Mouse (Mus musculus): ENCODE data around the gene Mterf1b.
"Not testable (repeated sequence)": the region's sequence is repeated elsewhere in the genome, so short reads cannot be mapped to it uniquely, and the experiment has no call there.

The Mterf1b gene

DNA sequence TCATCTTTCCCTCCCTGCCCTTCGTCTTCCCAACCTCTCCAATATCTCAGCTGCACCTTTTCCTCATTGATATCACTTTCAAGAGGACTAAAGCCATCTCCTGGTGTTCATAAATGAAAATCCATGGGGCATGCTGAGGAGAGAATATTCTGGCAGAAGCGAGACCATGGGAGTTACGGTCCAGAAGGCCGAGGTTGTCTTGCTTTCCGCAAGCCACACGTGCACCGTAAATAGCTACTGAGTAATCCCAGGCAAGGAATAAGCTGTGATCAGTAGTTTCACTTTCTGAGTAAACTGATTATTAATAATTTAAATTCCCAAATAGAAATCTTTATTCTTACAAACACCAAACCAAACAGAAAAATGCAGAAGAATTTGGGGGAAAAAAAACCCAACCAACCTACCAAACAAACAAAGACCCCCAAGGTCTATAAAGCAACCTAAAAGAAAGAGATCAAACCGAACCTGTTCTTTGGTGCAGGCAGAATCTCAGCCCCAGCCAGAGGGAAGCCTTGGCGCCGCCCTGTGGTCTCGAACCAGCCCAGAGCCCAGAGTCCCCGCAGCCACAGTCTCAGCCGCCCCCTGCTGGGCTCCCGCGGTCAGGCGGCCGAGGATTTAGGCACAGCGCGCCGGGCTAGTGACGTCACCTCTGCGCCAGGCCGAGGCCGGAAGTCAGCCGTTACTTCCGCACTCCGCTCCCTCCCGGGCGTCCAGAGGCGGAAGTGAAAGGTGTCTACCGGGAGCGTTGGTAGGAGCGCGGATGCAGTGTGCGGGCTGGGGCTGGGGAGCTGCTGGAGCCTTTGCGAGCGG is at the start of gene Mterf1b:
Gene Mterf1b (plus strand): TSS at position 697 of the 810 bp plus-strand sequence.
- DNase-seq (ENCODE audit: low read depth in 1 of 2, low spot score in 2 of 2) = not testable (repeated sequence)

DNA sequence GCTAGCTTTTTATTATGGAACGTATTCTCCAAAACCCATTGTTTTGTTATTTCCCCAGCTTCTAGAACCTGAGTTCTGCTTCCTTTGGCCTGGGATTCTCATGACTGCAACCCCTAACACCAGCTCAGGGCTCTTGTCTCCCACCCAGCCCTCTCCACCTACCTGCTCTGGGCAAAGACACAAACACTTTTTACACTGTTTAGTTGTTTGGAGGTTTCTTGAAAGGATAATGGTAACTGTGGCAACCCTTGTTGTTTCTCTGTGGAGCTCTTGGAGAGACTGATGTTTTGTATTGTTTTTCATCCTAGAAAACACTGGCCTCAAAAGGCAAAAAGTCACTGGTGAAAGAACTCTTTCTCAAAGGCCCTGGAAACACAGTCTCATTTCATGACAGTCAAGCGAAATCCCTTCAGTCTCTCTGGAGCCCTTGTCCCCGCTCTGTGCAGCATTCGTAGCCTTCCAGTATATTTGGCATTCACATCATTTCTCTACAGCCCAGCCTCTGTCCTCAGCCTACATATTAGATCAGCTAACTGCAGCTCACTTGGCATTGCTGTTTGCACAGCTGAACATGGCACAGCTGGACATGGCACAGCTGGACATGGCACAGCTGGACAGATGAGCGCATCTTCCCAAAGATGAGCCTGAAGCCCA is 32.6 kb upstream of the Mterf1b start:
- DNase-seq (ENCODE audit: low read depth in 1 of 2, low spot score in 2 of 2) = not testable (repeated sequence)

DNA sequence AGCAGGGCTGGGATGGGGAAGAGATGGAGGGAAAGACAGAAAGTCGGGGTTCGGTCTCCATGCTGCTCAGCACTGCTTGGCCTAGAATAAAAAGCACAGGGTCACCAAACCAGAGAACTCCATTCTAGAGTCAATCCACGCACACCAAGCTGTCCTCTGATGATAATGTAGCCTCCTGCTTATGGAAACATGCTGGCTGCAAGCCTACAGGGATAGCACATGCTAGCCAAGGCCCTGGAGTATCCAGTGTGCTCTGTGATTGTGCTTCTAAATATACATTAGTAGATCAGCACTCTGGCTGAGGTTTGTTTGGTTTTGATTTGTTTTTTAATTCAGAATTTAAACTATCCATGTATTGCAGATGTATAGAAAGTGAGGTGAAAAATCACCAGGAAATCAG is 30.6 kb upstream of the Mterf1b start:
- DNase-seq (ENCODE audit: low read depth in 1 of 2, low spot score in 2 of 2) = no peak

DNA sequence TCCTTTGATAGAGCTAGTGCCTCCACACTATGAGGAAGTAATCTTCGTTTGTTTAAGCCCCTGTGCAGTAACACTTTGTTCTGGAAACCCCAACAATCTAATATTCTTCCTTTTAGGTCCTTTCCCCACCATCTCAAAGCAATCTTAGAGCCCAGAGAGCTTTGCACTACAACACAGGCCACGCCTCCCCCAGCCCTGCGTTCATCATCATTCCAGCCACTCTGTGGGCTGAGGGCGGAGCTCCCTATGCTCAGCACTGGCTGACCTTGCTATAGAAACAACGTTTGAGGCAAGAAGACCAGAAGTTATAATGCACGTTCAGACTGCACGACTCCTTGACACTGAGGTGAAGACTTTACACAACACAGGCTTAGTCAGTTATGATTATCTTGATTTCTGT is 29.7 kb upstream of the Mterf1b start:
- no peak for DNase-seq (ENCODE audit: low read depth in 1 of 2, low spot score in 2 of 2)

DNA sequence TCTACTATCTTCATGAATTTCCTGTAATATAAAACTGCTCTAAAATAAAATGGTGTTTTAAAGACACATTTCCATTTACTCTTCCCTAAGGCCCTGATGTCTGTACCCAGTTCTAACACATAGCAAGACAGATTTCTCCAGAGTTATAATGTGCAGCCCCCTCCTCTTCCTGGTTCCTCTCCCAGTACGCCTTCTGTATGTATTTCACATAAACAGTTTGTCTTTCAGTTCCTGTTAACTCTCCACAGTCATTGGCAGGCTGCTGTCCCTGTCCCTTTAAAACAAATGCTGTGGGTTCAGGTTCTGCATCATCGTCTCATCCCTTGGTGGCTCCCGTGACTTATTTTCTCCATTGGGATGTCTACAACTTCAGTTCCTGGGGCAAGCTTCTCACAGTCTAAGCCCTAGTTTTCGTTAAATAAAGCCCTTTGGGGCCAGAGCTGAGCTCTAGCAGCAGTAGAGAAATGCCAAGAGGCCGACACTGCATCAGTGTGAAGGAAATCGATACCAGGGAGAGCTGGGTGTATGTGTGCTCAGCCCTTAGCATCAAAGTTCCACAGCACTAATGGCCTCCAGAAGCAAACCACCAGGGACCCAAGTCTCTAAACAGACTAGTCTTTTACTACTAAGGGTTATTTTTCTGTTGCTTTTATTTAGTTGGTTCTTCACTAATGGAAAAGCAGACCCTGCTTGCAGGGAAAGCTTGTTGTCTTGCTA is 24.2 kb upstream of the Mterf1b start:
- not testable (repeated sequence) for DNase-seq (ENCODE audit: low read depth in 1 of 2, low spot score in 2 of 2)

DNA sequence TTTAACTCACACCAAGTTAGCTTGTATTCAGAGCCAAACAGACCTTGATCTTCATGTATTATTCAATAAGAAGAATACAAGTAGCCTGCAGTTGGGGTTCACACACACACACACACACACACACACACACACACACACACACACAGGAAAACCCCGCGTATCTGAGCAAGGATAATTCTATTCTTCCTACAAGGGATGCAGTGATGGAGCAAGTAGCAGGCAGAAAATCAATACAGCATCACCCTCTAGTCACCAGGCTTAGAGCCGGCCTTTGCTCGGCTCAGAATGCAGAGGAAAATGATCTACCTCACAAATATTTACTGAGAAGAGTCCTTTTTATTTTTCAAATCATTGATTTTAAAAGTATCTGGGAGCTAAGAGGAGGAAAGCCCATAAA is 23.6 kb upstream of the Mterf1b start:
- not testable (repeated sequence) for DNase-seq (ENCODE audit: low read depth in 1 of 2, low spot score in 2 of 2)

DNA sequence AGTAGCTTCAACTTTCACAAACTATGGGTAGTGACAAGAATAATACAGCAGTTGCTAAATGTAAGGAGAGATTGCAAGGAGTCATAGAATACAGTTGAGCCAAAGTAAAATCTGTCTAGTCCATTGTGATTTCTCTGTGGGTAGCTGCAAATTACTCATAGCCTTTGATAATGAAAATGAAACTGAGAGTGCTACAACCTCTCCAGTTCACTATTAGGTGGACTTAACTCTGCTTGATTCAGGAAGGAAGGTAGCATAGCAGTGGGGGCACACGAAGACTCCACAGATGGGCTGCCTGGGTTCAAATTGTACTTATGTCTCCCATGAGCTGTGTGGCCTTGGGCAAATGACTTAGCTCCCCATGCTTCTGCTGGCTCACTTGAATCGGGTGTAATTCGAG is 15.7 kb upstream of the Mterf1b start:
- not testable (repeated sequence) for DNase-seq (ENCODE audit: low read depth in 1 of 2, low spot score in 2 of 2)

DNA sequence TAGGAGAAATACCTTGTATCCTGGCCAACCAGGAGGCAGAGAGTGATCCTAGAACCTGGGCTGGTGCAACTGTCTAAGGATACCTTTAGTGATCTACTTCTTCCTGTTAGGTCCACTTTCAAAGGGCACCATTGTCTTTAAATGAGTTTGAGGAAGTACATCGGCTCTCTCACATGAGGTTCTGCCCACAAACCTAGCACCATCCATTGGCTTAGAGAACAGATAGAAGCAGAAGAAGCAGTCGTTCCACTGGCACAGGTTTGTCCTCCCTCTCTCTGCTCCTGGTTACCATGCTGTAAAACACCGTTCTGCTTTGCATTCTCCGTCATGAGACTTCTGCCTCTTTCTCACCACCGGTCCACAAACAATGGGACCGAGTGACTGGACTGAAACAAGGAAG is 12.8 kb upstream of the Mterf1b start:
- no peak for DNase-seq (ENCODE audit: low read depth in 1 of 2, low spot score in 2 of 2)

DNA sequence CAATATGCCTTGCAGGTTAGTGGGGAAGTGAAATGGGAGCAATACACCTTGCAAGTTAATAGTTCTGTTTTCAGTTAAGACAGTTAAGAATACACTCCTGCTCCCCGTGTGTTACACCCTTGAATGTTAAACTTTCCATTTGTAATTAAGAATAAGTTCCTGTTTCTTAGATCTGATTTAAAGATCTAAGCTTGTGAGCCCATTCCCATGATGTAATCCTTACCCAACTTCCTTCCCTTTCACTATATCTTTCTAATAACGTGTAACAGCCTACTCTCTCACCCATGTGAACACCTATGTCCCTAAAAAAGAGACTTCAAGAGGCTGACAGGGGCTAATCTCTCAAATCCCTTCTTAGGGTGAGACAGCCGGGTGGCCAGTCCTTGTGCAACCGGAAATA is 5.4 kb upstream of the Mterf1b start:
- DNase-seq (ENCODE audit: low read depth in 1 of 2, low spot score in 2 of 2) = no peak

DNA sequence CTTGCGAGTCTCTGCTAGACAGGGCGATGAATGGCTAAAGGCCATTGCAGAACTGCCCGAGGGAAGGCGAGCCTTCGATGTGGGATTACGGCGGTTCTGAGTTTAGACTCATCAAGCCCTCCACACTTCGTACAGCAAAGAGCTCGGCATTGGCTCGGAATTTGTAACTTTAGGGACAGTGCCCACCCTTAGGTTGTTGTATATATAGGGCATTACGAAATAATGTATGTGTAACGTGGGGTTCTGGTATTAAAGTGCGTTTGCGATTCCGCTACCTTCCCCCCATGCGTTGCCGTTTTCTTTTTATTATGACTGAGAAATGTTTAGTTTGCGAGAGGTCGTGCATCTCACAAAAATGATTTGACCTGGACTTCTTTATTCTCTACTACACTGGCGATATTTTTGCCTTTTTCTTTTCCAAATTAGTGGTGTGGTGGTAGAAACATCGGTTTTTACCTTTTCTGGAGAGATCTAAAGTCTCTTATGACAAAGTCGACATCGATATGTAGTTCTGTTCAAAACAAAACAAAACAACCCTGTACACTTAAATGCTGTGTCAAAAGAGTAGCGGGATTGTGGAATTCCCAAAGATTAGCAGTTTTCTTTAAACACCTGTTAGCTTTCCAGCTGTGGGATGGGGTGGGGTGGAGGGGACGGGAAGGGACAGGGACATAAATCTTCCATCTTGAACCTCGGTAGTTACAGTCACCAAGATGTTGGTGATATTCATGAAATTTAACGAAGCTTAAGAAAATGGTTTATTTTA is 497 bp downstream of the Mterf1b start:
- DNase-seq (ENCODE audit: low read depth in 1 of 2, low spot score in 2 of 2) = not testable (repeated sequence)

DNA sequence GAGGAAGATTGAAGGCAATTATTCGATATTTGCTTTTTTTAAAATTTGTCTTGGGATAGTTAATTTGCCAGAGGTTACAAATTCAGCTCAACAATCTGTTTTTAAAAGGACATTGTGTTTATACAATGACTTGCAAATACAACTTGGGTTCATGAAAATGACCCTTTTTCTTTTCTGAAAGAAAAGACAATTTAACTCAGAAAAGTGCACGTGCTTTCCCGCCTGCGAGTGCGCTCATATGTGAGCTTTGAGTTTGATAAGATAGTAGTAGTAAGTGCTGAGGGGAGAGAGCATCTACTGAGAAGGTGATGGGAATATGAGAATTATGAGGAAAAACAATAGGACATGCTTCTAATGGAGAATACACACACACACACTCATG is 1.1 kb downstream of the Mterf1b start:
- DNase-seq (ENCODE audit: low read depth in 1 of 2, low spot score in 2 of 2) = no peak

DNA sequence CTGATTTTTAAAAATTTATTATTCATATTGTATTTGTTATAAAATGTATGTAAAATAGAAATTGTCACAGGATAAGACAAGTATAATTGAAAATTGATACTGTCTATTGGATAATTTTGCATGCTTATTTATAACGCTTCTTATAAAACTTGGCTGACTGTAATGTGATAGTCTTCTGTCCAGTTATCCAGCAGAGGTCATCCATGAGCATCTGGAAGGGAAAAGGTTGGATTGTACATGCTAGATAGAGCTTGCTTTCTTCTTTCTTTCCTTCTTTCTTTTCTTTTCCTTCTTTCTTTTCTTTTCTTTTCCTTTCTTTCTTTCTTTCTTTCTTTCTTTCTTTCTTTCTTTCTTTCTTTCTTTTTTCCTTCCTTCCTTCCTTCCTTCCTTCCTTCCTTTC is 2.0 kb downstream of the Mterf1b start:
- DNase-seq (ENCODE audit: low read depth in 1 of 2, low spot score in 2 of 2) = no peak

DNA sequence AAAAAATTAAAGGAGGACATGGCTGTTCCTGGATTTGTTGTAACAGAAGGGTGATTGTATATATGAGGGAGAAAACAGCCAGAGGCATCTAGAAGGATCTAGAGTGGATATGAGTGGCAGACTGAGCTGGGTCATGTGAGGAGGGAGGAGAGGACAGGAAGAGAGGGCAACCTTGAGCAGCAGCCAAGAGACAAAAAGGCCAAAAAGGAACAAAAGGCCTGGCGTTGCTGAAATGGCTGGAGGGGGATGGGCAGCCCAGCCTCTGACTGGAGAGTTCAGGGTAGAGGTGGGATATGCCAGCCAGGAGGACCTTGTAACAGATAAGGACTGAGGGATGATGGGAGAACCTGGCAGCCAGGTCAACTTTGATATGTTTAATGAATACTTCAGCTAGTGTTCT is 2.9 kb downstream of the Mterf1b start:
- DNase-seq (ENCODE audit: low read depth in 1 of 2, low spot score in 2 of 2) = no peak

DNA sequence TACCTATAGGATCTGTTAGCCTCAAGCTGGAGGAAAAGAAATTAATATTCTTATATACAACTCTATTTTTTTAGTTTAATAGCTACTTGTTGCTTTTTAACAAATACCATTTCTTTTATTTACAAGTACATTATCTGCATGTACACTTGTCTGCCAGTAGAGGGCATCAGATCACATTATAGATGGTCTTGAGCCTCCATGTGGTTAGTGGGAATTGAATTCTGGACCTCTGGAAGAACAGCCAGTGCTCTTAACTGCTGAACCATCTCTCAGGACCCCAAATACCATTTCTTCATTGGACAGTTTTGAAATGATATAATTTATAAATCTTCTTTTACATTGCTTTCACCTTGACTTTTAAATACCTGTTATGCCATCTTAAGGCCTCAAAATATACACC is 9.2 kb downstream of the Mterf1b start:
- no peak for DNase-seq (ENCODE audit: low read depth in 1 of 2, low spot score in 2 of 2)

DNA sequence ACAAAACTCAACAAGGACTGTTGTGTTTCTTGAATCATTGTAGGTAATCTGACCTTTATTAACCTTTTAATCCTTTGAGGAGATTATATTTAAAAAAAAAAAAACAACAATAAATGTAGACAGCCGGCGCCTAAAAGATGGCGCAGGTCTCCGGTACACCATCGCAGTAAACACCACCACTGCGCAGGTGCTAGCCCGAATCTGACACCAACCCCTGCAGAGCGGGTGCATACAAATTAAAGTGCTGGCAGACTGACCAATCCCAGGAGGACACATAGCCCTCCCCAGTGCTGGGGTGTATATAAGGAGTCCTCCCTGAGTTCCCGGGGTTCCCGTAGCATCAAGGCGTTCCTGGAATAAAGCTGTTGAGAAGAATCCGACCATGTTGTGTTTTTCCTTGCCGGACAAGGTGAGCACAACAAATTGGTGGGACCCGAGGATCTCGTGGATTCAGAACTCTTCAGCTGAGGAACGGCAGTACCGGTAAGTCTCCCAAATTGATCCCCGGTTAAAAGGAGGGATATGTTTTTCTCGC is 10.2 kb downstream of the Mterf1b start:
- not testable (repeated sequence) for DNase-seq (ENCODE audit: low read depth in 1 of 2, low spot score in 2 of 2)

DNA sequence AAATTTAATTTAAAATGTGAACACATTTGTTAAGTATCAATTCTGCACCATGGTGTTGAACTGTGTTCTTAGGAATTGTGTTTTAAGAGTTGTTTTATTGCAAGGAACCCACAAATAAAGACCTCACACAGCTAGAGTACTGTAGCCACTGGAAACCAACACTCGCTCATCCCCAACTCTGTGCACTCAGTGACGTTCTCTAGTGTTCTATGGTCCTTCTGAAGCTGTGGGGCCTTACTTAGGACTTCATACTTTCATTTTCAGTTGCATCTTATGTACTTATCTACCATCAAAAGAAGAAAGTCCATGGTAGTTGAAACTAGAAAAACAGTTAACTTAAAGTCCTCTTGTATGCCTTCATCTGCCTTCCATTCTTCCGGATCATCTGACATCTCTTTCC is 17.9 kb downstream of the Mterf1b start:
- DNase-seq (ENCODE audit: low read depth in 1 of 2, low spot score in 2 of 2) = not testable (repeated sequence)

DNA sequence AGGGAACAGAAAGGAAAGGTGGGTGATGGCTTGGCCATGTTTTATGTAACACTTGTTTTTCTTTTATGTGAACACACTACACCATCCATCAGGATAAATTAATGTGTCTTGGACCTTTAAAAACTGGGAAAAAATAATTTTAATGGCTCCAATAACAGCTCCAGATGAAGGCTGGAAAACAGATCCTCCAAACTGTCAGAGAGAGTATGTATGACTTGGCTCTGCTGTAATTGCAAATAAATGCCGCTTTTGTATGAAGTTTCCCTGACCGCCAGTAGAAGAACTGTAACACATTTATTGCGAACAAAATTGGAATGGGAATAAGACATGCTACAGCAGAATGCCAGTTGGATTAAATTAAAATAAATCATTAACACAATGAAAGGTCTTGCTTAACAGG is 29.1 kb downstream of the Mterf1b start:
- no peak for DNase-seq (ENCODE audit: low read depth in 1 of 2, low spot score in 2 of 2)

DNA sequence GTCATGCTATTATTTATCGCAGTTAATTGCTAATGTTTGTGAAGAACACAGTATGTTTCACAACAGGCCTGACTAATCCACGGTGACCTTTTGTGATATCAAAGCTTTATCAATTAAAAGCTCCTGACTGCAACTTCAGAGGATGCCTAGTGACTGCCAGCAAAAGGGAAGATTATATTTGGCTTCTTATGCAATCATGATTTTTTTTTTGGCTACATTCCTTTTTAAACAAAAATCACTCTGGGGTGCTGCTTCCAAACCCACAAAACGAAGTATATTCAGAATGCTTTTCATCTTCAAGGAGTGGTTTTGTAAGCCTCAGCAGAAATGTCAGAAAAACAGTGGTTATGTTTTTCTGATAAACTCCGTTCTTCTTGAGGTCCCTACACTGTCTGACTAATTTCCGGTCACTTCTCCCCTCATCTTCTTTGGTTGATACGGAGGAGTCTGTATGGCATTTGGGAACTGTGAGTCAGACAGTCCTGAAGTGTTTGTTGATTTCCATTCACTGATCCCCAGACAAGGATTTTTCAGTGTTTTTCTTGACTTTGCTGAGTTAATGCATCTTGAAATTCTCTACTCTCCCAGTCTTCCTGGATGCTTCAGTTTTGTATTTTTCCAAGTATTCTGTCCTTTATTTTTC is 29.9 kb downstream of the Mterf1b start:
- no peak for DNase-seq (ENCODE audit: low read depth in 1 of 2, low spot score in 2 of 2)

DNA sequence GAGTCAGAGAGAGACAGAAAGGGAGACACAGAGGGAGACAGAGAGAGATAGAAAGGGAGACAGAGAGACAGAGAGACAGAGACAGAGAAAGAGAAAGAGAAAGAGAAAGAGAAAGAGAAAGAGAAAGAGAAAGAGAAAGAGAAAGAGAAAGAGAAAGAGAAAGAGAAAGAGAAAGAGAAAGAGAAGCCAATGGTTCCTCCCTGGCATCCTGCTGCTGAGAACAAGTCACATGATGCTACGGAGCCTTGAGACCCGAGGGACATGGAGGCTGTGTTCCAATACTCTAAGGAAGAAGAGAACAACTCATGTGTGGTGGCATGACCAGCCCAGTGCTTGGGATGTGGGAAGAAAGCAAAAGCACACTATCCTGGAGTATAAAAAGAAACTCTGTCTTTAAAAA is 40.0 kb downstream of the Mterf1b start:
- DNase-seq (ENCODE audit: low read depth in 1 of 2, low spot score in 2 of 2) = no peak

DNA sequence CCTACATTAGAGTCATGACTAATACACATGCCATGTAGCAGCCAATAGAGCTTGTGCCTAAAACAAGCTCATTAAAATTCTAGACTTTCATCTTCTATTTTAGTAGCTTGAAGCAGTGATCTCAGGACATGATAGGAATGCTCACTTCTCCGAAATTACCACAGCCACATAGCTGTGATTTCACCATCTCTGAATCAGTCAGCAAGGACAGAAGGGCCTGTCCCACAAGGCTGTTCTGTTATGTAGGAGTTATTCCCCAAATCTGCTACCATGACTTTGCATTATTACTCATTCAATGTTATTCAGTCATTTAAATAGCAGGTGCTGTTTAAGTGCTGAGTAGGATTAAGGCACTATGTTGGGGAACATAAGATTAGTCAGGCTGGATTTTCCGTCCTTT is 42.3 kb downstream of the Mterf1b start:
- no peak for DNase-seq (ENCODE audit: low read depth in 1 of 2, low spot score in 2 of 2)

DNA sequence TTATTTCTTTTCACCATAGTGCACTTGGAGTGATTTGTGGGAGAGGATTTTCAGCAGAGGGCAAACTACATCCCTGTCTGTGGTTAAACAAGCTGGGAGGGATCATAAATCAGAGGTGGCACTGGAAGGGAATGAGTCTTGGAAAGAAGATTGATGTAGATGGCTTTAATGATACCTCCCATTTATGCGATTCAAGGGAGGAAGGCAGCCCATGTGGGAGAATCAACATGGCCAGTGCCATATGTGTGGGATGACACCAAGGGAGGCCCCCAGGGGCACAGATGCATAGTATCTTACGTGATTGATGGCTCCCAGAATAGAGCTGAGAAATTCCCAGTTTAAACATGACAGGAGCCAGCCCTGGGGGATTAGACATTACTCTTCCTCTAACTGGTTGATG is 48.0 kb downstream of the Mterf1b start:
- DNase-seq (ENCODE audit: low read depth in 1 of 2, low spot score in 2 of 2) = no peak
